Mouse (Mus musculus): ENCODE measurements around the gene Cdkn2c.
"Not testable (repeated sequence)": the region's sequence is repeated elsewhere in the genome, so short reads cannot be mapped to it uniquely, and the experiment has no call there.

Cdkn2c gene

DNA sequence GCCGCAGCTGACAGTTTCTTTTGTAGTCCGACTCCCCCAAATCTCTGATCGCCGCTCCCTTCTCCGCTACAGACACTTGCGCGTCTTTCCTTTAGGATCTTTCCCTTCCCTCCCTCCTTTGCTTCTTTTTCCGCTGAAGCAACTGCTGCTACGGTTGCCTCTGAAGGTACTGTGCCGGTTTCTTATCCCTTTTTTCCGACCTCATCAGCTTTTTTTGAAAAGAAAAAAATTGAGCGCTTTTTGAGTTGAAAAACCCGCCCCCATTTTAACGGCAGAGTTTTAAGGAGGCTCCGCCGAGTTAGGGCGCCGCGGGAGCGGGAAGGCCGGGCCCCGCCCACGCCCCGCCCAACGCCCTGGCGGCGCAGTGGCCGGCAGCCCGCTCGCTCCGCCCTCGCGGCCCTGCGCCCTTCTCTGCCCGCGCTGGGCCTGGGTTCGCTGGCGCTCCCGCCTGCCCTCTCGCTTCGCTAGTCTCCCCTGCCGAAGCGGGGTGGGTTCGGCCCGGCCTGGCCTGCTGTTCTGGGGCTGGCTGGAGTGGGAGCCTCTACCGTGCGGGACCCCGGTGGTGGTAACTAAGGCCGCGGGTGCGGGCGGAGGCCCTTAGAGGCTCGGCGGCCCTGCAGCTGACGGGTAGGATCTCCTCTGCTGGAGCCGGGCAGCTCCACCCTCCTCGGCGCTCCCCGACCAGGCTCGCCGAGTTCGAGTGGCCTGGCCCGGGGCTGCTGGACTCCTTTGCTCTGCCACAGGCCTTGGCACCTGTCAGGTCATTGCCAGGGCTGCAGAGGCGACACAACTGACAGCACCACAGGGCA, at the start of gene Cdkn2c:
Cdkn2c (minus strand) TSS at position 729 of the 809 bp plus-strand sequence.
- DNase-seq (ENCODE audit: low spot score): peak; percentile 87

DNA sequence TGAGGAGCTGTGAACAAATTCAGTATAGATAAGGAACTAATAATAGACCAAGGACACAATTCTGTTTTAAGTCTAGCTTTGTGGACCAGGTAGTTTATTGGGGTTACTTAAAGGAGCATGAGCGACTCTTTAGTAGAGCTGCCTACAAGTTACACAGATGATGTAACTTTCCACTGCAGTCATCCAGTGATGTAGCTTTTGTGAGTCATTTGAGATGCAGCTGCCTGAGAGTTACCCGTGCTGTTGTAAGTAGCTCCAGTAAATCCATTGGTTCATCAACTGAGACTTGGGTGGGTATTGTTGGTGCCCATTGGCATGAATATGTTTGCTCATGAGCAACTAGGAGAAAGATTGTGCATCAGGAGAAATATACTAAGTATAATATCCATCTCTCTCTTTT, 38.4 kb upstream of the Cdkn2c start:
- DNase-seq (ENCODE audit: low spot score): no peak

- DNase-seq (ENCODE audit: low spot score): peak; percentile 62
Measured at GRCm38 (mm10) chr4:109703568-109703967, 36.6 kb upstream of the Cdkn2c start.

DNA sequence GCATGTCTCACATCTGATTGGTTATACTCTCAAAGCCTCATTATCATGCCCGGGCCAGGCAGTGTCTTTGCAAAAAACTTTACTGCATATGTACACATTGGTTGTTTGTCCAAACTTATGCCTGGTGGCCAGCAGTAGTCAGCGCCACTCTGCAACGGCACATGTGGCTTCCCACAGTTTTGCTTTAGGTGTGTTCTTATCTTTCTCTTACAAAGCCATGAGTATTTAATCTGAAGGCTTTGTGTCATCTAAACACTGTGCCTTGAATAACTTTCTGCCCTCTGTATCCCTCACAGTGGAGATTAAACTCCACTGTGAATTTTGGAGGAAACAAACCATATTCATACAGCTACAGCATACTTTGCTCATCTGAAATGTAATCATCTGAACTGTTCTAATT, 33.7 kb upstream of the Cdkn2c start:
- DNase-seq (ENCODE audit: low spot score): not testable (repeated sequence)

GRCm38 (mm10) chr4:109692674-109693073, 25.7 kb upstream of the Cdkn2c start:
- no peak for DNase-seq (ENCODE audit: low spot score)

- no peak for DNase-seq (ENCODE audit: low spot score)
Measured at GRCm38 (mm10) chr4:109683561-109683960, 16.6 kb upstream of the Cdkn2c start.

DNA sequence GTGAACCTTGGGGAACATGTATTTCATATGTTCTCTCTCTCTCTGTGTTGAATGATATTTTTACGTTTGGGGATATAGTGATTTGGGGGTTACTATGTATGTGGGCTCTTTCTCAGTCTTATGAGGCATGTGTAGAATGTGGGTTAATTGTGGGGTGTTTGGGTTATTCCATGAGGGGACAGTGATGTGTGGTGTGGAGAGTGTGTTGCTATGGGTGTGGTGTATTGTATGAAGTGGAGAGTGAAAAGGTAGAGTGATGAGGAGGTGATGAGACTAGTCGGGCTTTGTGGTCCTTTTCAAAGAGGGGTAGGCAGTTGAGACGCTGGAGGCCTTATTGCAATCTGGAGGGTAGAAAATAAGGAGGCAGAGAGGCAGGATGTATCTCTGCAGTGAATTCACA, 10.2 kb upstream of the Cdkn2c start:
- no peak for DNase-seq (ENCODE audit: low spot score)

DNA sequence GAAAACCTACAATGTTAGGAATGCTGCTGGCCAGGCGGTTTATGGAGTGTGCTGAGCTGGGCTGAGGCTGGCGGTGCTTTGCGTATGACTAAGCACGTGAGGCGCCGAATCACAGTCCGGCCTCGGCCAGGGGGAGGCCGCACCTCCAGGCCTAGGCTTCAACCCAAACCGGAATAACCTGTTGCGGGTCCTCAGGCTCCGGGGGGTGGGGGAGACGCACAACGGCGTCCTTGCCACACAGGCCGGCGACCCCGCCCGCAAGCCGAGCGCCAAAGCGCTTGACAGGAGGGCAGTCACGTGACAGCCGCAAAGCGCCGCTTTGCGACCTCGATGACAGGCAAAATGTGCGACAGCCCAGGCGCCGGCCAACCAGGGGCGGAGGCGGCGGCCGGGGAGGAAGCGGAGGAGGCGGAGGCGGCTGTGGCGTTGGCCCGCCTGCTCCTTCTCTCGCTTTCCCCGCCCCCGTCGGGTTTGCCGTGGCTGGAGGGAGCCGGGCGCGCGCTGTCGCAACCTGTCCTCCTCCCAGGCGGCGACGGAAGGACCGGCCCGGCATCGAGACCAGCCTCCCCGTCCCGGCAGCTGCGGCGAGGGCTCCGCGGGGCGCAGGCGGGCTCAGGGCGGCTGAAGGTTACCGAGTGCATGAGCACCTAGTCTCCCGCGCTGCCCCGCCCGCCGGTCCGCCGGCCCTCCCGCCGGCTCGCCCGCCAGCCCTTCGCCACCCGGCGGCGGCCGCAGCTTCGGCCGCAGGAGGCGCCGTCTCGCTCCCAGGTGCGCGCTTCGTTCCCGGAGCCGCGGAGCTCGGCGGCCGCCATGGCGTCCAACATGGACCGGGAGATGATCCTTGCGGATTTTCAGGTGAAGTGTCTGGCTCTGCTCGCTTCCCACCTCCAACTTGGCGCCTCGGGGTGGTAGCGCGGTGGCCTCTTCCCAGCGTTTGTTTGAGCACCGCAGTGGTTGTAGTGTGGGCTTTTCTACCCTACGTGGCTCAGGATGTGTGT, 9.5 kb upstream of the Cdkn2c start, which contains the start of gene Faf1:
Faf1 (plus strand) TSS at position 371 of the 998 bp plus-strand sequence.
- peak; percentile 95 for DNase-seq (ENCODE audit: low spot score)

GRCm38 (mm10) chr4:109674097-109674496, 7.1 kb upstream of the Cdkn2c start:
- DNase-seq (ENCODE audit: low spot score): no peak

- DNase-seq (ENCODE audit: low spot score): no peak
Measured at GRCm38 (mm10) chr4:109671941-109672340, 5.0 kb upstream of the Cdkn2c start.

GRCm38 (mm10) chr4:109670213-109670612, 3.2 kb upstream of the Cdkn2c start:
- no peak for DNase-seq (ENCODE audit: low spot score)

- no peak for DNase-seq (ENCODE audit: low spot score)
Measured at GRCm38 (mm10) chr4:109667518-109667917, 529 bp upstream of the Cdkn2c start.

GRCm38 (mm10) chr4:109665982-109666460, 968 bp downstream of the Cdkn2c start:
- DNase-seq (ENCODE audit: low spot score): peak; percentile 54

DNA sequence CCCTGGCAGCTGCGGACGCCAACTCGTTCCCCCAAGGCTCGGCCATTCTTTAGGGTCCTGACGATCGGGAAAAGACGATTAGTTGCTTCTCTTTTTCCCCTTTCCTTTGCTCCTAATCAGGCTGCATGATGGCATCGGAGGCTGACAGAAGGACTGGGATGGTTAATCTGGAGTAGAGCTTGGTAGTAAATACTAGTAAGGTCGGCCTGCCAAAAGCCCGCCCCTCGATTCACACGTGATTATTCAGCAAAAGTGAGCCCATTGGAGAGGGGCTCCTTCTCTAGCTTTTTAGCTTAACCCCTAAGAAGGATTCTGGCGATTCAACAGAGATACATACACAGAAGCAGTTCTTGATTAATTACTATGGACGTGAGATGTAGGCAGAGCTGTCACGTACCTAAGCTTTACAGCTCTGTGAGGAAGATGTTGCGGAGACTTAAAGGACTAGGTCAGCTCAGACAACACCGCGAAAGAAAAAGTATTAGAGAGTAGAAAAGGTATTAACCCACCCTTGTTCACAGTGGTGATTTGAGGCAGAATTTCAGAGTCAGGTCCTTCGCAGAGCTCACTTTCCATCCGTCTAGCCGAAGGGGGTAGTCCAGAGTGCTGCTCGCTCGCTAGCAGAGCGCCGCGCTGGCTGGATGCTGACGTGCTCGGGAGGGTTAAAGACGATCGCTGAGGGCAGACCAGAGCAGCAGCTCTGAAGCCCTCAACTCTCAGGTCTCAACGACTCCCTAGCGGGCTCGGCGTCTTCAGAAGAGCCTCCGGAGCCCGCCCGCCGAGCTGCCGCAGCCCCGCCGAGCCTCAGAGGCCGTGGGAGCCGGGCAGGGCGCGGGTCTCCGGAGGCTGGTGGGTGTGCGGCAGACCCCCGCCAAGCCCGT, 1.6 kb downstream of the Cdkn2c start:
- DNase-seq (ENCODE audit: low spot score): peak; percentile 64

DNA sequence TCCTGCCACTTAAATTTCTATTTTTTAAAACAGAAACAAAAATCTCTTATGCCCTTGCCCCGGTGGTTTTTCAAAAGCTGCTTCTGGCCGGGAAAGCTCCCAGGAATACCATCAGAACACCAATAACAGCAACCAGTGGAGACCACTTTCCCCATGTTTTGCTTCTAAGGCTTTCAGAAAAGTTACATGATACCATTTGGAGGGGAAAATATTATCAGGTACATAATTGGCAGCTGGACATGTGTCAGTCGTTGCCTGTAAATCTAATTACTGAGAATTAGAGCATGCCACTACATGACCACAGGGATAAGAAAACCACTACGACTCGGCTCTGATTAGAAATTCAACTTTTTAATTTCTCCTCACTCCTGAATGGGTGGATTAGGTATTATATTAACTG, 2.9 kb downstream of the Cdkn2c start:
- DNase-seq (ENCODE audit: low spot score): no peak

DNA sequence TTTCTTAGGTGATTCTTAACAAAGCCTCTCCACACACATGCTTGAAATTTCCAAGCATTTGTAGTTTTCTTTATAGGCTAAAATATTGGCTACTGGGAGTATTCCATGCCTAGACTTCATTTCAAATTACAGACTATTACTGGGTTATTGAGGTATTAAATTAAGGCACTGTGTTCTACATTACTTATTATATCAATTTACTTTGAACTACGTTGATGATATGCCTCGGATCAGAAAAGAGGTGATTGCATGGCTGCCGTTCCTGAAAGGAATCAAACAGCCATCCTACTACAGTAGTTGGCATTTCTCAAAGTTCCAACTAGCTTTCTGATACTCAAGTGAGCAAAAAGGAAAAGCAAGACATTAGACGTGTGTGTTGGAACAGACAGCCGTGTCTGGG, 4.7 kb downstream of the Cdkn2c start:
- no peak for DNase-seq (ENCODE audit: low spot score)

DNA sequence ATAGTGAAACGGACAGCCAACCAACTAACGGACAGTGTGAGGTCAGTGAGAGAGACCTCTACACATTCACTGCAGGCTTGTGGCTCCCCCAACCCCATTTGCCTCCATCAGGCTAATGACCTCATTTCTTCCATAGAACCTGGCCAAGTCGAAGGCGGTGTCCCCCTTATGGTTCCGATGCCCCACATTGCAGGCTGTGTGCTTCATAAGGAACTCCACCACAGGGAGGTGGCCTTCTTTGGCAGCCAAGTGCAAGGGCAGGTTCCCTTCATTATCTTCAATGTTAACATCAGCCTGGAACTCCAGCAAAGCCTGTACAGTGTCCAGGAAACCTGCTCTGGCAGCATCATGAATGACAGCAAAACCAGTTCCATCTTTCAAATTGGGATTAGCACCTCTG, 5.8 kb downstream of the Cdkn2c start:
- no peak for DNase-seq (ENCODE audit: low spot score)

GRCm38 (mm10) chr4:109660568-109660967, 6.4 kb downstream of the Cdkn2c start:
- no peak for DNase-seq (ENCODE audit: low spot score)

GRCm38 (mm10) chr4:109659571-109659970, 7.4 kb downstream of the Cdkn2c start:
- DNase-seq (ENCODE audit: low spot score): no peak

GRCm38 (mm10) chr4:109658826-109659225, 8.2 kb downstream of the Cdkn2c start:
- DNase-seq (ENCODE audit: low spot score): no peak

DNA sequence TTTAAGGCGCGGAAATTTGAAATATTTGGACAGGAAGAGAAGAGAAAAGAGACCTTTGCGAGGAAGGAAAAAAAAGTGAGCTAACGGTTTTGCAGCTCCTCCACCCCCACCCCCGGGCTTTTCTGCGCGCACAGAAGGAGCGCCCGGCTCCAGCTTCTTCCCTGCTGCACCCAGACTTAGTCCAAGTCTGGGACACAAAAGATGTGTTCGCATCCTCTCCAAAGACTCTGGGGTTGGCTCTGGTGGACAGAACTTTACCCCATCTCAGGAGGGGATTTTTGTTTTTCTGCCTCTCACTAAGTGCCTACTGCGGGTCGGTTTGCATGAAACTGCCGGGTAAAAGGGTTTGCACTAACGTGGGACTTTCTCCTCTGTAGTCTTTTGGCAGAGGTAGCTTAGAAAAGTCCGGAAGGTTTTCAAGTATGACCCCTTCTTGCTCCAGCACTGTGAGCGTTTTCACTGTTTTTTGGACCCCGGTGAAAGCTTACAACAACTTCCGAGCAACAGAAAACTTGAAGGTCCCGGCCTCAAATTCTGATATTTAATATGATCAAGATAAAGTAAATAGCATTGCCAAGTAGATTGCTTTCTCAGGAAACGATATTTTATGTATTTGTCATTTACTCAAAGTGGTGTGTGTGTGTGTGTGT, 9.0 kb downstream of the Cdkn2c start:
- DNase-seq (ENCODE audit: low spot score): no peak
